Mouse (Mus musculus): Measurements from ENCODE around the gene Mrps18b.
"Not testable (repeated sequence)": the region's sequence is repeated elsewhere in the genome, so short reads cannot be mapped to it uniquely, and the experiment has no call there.

Gene Mrps18b

DNA sequence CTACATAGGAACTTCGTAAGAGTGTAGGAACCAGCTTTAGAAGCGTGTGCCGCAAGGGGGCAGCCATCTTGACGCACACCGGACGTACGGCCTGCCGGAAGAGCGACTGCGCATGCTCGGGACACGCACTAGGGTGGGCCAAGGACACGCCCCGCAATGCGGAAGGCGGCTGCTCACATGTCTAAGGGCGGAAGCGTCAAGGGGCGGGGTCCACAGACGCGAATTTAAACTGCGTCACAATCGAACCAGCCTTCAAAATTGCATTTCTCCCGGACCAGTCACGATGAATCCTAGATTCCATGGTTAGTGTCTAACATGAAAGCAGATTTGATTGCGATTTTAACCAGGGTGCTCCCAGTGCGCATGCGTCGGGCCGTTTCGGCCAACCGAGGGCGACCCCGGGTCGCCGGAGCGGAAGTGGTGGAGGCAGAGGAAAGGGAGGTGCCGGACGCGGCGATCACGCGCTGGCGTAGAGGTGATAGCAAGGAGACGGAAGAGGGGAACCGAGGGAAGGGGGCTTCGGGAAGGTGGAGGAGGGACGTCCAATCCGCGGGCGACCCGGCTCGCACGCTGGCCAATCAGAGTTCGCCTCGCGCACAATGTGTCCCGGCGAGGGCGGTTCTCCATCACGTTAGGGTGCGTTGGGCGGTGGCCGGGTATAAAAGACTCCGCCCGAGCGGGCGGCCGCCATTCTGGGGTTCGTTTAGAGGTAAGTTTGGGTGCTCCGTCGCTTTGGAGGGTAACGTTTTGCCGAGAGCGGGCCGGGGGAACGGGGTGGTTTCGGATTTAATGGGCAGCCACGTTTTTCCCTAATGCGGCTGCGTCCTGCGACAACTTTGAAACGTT, at the start of gene Mrps18b, which contains the start of gene Ppp1r10:
Mrps18b (minus strand) TSS at position 93 of the 846 bp plus-strand sequence.
Ppp1r10 (plus strand) TSS at position 138 of the 846 bp plus-strand sequence.
- peak; percentile 85 for ATAC-seq (ENCODE audit: insufficient number of reproducible peaks, low FRiP score, low TSS enrichment)

DNA sequence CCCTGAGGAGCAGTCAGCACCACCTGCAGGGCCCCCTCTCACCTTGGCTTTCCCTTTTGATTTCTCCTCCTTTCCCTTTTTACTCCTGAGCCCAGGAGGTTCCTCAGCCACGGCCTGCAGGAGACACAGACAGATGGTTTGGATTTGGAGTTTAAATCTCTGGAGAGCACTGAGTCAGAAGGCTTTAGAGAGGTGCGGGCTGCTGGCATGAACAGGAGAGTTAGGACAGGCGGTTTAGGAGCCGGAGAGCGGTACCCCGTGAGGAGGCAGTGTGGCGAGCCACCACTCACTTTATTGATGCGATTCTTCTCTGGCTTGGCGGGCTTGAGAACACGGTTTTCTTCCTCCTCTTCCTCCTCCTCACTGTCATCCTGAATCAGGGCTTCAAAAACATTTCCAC, 47.1 kb upstream of the Mrps18b start:
- no peak for ATAC-seq (ENCODE audit: insufficient number of reproducible peaks, low FRiP score, low TSS enrichment)

DNA sequence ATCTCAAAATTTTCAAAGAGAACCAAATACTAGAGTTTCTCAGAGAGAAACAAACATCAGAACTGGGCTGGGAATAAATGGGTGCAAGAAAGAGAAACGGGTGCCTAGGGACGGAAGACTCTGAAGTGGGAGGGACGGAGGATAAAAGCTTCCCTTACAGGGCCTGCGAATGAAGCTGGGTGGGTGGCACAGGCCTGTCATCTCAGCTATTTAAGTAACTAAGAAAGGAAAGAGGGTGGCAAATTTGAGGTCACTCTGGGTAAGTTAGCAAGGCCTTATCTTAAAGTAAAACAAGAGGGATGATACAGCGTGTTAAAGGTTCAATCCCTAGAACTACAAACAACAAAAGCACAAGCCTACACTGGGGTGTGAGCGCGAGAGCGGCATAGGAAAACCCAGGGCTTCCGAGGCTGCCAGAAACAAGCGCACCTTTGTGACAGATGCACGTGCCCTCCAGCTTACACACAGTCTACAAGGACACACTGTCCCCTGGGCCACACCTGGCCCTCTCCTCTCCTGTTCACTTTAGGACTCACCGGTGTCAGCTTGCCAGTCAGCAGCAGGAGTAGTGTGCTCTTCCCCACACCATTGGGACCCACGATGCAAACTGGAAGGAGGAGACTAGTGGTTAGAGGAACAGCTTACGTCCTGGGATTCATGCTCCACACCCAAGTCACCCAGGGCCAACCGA, 42.5 kb upstream of the Mrps18b start:
- no peak for ATAC-seq (ENCODE audit: insufficient number of reproducible peaks, low FRiP score, low TSS enrichment)

GRCm38 (mm10) chr17:35954665-35955064, 38.5 kb upstream of the Mrps18b start:
- no peak for ATAC-seq (ENCODE audit: insufficient number of reproducible peaks, low FRiP score, low TSS enrichment)

- not testable (repeated sequence) for ATAC-seq (ENCODE audit: insufficient number of reproducible peaks, low FRiP score, low TSS enrichment)
Observed at GRCm38 (mm10) chr17:35952559-35952958, 36.4 kb upstream of the Mrps18b start.

GRCm38 (mm10) chr17:35950946-35951345, 34.8 kb upstream of the Mrps18b start:
- not testable (repeated sequence) for ATAC-seq (ENCODE audit: insufficient number of reproducible peaks, low FRiP score, low TSS enrichment)

GRCm38 (mm10) chr17:35939941-35940340, 23.8 kb upstream of the Mrps18b start:
- ATAC-seq (ENCODE audit: insufficient number of reproducible peaks, low FRiP score, low TSS enrichment): no peak

DNA sequence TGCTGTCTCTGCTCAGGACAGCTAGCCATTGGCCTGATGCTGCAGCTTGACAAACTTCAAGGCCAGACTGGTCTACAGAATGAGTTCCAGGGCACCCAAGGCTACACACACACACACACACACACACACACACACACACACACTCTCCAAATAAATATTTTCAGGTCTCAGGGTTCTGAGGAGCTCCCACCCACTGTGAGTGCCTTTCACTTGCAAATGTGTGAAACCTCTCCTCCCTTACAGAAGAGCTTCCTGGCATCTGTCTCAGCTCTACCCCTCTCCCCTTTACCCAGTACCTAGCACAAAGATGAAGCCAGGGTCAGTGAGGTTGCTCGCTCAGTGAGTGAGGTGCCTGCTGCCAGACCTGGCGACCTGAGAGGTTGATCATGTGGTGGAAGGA, 22.9 kb upstream of the Mrps18b start:
- ATAC-seq (ENCODE audit: insufficient number of reproducible peaks, low FRiP score, low TSS enrichment): no peak

- no peak; the same call in 1 of the 2 replicates for ATAC-seq (ENCODE audit: insufficient number of reproducible peaks, low FRiP score, low TSS enrichment)
Observed at GRCm38 (mm10) chr17:35937700-35938348, 21.6 kb upstream of the Mrps18b start.

DNA sequence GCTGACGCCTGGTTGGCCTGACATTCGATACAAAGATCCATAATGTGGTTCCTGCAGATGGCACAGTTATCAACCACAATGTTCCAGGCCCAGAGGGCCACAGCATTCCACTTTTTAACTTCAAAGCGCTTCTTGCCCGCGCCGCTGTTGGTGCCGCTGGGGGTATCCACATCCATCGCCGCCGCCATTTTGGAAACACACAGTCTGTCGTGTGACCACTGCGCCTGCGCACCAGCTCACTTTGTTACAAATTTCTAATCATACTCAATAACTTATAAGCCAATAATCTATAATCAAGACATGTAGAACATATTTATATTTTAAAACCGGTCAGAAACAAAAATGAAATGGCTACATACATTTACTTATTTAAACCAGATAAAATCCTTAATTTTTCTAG, 19.6 kb upstream of the Mrps18b start:
- peak; percentile 56; the same call in 1 of the 2 replicates for ATAC-seq (ENCODE audit: insufficient number of reproducible peaks, low FRiP score, low TSS enrichment)

GRCm38 (mm10) chr17:35932608-35933007, 16.4 kb upstream of the Mrps18b start:
- no peak for ATAC-seq (ENCODE audit: insufficient number of reproducible peaks, low FRiP score, low TSS enrichment)

DNA sequence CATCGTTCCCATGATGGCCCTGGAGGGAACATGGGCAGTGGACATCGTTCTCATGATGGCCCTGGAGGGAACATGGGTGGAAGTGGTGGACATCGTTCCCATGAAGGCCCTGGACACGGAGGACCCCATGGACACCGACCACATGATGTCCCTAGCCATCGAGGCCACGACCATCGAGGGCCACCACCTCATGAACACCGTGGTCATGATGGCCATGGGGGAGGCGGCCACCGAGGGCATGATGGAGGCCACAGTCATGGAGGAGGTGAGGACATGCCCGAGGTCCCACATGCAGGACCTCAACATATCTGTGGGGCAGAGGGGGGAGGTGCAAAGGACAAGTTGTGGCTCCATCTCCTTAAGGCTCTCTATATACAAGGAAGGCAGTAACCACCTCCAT, 14.4 kb upstream of the Mrps18b start:
- ATAC-seq (ENCODE audit: insufficient number of reproducible peaks, low FRiP score, low TSS enrichment): no peak; the same call in 1 of the 2 replicates

- ATAC-seq (ENCODE audit: insufficient number of reproducible peaks, low FRiP score, low TSS enrichment): no peak
Observed at GRCm38 (mm10) chr17:35929534-35929933, 13.3 kb upstream of the Mrps18b start.

GRCm38 (mm10) chr17:35927471-35927870, 11.3 kb upstream of the Mrps18b start:
- no peak for ATAC-seq (ENCODE audit: insufficient number of reproducible peaks, low FRiP score, low TSS enrichment)

DNA sequence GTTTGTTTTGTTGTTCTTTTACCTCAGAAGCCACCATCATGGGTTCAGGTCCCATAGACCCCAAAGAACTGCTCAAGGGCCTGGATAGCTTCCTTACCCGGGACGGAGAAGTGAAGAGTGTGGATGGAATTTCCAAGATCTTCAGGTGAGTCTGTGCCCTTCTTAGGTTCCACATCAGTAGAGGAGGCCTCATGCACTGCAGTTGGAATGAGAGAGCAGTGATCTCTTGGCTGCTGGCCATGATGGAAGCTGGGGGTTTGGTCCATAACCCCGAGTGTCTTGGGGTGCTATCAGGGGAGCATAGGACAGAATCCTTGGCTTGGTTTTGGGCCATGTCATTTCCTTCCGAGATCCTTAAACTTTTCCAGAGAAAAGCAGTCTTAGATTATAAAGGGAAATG, 7.1 kb upstream of the Mrps18b start:
- ATAC-seq (ENCODE audit: insufficient number of reproducible peaks, low FRiP score, low TSS enrichment): no peak

DNA sequence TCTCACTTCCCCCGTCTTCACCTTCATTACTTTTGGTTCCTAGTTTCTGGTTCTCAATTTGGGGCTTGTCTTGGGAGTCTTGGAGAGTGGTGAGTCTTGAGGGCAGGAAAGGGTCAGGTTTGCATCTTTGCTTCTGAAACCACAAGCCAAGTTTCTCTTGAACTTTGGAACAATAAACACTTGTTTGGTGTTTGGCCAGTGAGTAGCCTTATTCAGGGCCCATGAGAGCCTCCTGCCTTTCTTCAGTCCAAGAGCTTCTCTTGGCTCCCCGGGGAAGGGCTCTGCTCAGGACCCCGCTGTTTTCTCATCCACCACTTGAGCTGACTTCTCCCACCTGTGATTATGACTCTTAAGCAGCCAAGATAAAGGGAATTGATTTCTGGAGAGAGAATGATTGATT, 6.4 kb upstream of the Mrps18b start:
- no peak for ATAC-seq (ENCODE audit: insufficient number of reproducible peaks, low FRiP score, low TSS enrichment)

GRCm38 (mm10) chr17:35921710-35922109, 5.5 kb upstream of the Mrps18b start:
- ATAC-seq (ENCODE audit: insufficient number of reproducible peaks, low FRiP score, low TSS enrichment): no peak

DNA sequence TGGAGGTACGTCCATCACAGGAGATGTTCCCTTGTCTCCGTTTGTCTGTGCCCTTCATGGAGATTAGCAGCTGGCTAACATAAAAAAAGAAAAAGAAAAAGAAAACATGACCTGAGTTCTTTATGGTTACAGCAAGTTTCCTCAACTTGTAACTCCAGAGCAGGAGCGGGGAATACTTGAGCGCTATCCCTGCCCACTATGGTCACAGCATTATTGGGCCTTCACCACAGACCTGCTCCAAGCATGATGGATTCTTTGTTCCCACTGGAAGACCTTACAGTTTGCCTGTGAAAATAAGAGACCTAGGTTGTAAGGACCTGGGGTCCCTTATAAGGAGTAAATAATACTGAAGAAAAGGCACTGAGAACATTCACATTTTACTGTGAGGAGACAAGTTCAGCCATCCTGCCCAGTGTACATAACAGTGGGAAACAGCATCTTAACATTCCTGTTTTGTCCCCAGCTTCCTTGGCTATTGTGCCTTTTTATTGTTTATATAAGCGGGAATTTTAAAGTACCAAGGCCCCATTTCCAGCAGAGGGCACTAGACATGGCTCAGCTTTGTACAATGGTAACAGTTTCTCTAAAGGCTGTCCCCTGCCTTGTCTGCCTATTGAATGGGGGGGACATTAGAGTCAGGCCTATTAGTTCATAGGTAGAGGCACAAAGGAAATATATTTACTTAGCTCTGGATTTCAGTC, 4.8 kb upstream of the Mrps18b start:
- ATAC-seq (ENCODE audit: insufficient number of reproducible peaks, low FRiP score, low TSS enrichment): no peak

- ATAC-seq (ENCODE audit: insufficient number of reproducible peaks, low FRiP score, low TSS enrichment): no peak
Observed at GRCm38 (mm10) chr17:35920384-35920783, 4.2 kb upstream of the Mrps18b start.

DNA sequence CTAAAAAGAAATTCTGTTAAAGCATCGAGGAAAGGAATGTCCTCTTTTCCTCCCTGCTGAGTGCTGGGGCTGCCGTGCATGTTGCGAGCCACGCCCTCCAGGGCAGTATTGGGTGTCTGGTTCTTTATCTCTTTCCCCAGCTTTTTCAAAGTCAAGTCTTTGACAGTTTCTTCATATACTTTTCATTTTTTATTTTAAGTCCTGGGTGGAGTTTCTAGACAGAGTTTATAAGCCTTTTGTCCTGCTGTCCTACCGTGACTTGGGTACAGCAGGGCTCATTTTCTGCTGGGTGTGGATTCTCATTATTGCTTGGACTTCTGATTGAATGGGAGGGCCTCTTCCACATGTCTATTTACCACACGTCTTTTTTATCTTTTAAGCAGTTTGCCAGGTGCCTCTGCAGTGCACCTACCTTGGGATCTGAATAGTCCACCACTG, 3.7 kb upstream of the Mrps18b start:
- no peak for ATAC-seq (ENCODE audit: insufficient number of reproducible peaks, low FRiP score, low TSS enrichment)

All from cerebellum, adult (tissue).